Mouse (Mus musculus) inflammation-experienced regulatory T-cells (primary cell): ENCODE measurements around the gene Crhr2. TPM values are rescaled to one million over a fixed set of nuclear protein-coding genes. Genes with fewer than 3 reads are reported as not detected.

ENCODE experiments used
- polyA plus RNA-seq, 2 experiments: library from polyadenylated mRNA; unstranded; fragments of 100-300 nt; shearing (Covaris generic); gene quantifications; one replicate each; pipeline ENCODE4 v1.2.1; 2017

Gene Crhr2
- 1 to 10 TPM in 1 of 2 experiments, under 1 TPM in 1; 0.18 to 3.0 TPM for polyA plus RNA-seq

GRCm38 (mm10) chr6:55132794-55133193 is at the start of gene Crhr2:
Crhr2 (minus strand) TSS chr6:55133016.

GRCm38 (mm10) chr6:55174741-55175181 is 41.9 kb upstream of the Crhr2 start, which contains the start of gene Inmt:
Inmt (minus strand) TSS chr6:55175043.

Other genes with a start within 250 kb of the Crhr2 start
- gene Nod1, start 160.4 kb downstream of the Crhr2 start, polyA plus RNA-seq = 10 to 100 TPM; 42.5 to 43.4 TPM
- gene Ggct, start 140.1 kb downstream of the Crhr2 start, polyA plus RNA-seq = 10 to 100 TPM; 35.4 to 46.4 TPM
- 100 to 1,000 TPM in 1 of 2 experiments, 10 to 100 TPM in 1; 82.0 to 120 TPM for gene Gars, start 95.0 kb downstream of the Crhr2 start, polyA plus RNA-seq
- gene Inmt, start 42.0 kb upstream of the Crhr2 start, polyA plus RNA-seq = not detected
- under 1 TPM; 0.10 to 0.37 TPM for gene Mindy4, start 70.4 kb upstream of the Crhr2 start, polyA plus RNA-seq
- not detected for gene Aqp1, start 203.4 kb upstream of the Crhr2 start, polyA plus RNA-seq
- under 1 TPM in 1 of 2 experiments, not detected in 1; 0.12 TPM for gene Ghrhr, start 243.3 kb upstream of the Crhr2 start, polyA plus RNA-seq